Mouse (Mus musculus) left cerebral cortex, postnatal 4 days (tissue): Measurements from ENCODE around the gene Tbc1d5. TPM values are rescaled to one million over a fixed set of nuclear protein-coding genes. Genes with fewer than 3 reads are reported as not detected.
"Not testable (repeated sequence)": the region's sequence is repeated elsewhere in the genome, so short reads cannot be mapped to it uniquely, and the experiment has no call there.

ENCODE experiments used
- DNase-seq: peaks from one replicate; pipeline ENCODE4 v3.0.0-alpha.2; 2022
- intact Hi-C: fragments of 180-260 bp; cut with DNase I; formaldehyde crosslinking; loops from one replicate; pipeline ENCODE4 v1.15.1; 2025
- total RNA-seq, 2 experiments: library from RNA; stranded (reverse); gene quantifications; 2 replicates each; pipeline ENCODE4 v1.2.3; 2021

Tbc1d5 gene
- total RNA-seq, 2 experiments from 2014 or later: 50.5 to 66.8 TPM

DNA sequence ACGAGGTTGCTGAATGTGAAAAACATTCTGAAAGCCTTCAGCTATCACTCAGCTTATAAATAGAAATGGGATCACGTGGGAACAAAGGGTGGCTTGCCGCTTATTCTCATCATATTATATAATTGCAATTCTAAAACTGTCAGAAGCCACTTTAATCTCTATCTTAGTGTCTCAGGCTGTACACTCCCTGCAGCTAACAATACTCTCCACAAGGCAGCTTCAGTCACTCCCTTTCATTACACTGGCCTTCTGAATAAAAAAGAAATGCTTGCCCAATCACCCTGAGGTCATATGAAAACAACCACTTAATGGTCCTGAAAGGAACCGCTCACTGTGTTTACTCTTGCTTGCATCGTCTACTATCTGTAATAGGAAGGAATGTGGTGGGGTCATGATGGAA, 418.1 kb downstream of the Tbc1d5 start:
- intact Hi-C loops: no loop called here
- no peak for DNase-seq

DNA sequence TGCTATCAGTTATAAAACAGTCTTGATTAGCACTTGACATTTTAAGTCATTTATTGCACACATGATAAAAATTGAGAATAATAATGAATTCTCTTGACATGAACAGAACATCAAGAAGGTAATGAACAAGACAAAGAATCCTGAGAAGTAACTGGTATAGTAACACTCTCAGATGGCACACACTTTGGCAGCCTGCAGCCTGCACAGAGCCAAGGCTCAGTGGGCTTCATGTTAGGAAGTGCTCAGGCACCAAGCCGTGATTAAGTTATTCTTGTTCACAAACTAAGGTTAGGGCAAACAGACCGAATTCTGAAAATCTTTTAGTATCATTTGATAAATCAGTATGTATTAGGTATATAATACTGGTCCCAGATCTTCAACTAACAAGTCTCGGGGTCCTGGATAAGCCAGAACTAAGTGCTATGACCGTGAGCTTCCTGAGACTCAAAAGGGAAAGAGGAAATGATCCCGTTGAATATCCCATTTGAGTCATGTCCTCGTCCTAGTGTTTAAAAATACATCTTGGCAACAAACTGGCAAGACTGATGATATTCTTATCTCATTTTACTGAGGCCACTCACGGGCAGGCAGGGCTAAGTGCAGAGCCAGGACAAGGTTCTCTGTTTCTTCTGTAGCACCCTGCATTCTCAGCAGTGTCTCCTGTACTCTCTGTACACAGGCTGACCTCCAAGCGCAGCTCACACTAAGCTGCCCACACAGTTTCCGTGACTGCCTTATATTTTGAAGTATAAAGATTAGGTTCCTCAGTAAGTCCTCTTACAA, 425.6 kb downstream of the Tbc1d5 start:
- intact Hi-C loops: no loop called here
- DNase-seq: peak; percentile 36

DNA sequence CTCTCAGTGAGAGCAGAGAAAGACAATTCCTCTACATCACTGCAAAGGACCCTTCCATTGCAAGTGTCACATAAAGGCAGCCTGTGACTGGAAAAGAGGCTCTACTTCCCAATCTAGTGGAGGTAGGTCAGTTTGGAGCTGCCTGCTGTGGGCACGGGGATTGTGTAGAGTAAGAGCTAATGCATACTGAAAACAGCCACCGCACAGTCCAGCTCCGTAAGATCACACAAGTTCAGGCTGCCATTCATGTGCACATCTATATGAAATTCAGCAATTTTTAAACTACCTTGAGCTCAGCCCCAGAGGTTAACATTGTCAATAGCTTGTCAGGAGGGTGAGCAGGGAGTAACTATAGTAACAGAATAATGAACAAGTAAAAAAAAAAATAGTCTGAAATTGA, 426.4 kb downstream of the Tbc1d5 start:
- no peak for DNase-seq
- intact Hi-C loops: no loop called here

DNA sequence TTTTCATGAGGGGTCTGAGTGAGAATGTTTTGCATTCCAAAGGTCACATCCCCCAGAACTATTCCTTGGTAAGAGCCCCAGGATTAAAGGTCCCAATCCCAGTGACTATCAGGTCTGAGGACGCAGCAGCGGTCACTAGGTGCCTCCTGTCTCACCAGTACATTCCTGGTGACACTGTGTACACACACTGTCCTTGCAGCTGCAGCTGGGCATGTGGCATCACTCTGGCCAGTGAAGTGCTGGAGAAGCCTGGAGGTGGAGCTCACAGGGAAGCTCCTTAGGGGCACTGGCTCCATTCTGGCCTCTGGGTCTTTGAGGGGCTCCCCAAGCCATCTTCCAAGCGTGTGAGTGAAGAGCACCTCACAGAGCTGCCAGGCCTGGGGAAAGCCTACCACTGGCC, 427.2 kb downstream of the Tbc1d5 start:
- intact Hi-C loops: no loop called here
- no peak for DNase-seq

DNA sequence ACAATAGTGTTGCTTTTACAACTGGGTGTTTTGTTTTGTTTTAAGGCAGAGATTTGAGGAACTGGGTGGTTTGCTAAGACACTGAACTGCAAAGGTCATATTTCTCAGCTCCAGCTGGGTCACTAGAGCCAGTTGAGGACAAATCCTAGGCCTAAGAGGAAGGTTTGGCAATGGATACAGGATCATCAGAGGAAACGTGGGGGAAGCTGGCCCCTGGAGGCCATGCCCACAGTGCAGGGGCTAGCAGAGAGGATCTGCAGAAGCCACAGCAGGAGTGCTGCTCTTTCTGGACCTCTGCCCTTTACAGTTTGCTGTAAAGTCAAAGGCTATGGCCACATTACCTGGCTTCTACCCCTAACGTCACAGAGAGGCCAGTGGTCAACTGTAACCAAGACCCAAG, 428.3 kb downstream of the Tbc1d5 start:
- intact Hi-C loops: no loop called here
- DNase-seq: no peak

DNA sequence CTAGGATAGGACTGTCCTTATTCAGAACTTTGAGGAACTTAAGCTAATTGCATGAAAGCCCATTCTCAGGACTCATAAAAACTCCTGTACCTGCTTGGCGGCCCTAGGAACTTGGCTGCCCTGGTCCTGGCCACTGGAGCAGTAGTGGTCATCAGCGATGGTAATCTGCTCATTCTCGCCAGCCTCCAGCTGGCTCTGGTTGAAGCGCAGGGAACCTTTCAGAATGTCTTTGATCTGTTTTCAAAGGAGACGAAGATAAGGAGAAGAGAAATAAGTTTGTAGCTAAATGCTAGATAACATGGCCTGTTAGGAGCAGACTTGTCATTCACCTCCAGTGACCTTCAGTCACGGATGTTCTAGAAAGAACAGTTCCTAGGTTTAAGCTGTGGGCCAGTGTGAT, 437.8 kb downstream of the Tbc1d5 start:
- no peak for DNase-seq
- intact Hi-C loops: no loop called here

DNA sequence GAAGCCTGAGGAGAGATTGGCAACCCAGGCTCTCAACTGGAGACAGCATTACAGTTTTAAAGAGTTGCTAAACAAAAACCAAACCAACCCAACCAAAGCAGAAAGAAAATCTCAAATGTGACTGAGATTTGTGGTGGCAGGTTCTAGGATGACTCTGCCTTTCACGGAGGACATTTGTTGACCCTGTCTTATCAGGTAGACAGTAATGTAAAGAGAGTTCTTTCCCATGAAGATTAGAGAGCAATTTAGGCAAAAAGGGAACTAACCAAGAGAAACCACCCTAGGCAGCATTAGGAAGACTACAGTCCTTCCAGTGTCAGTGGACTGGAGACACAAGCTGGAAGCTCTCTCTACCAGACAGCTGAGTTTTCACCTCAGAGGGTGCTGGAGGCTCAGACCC, 438.3 kb downstream of the Tbc1d5 start:
- DNase-seq: no peak
- intact Hi-C loops: no loop called here

DNA sequence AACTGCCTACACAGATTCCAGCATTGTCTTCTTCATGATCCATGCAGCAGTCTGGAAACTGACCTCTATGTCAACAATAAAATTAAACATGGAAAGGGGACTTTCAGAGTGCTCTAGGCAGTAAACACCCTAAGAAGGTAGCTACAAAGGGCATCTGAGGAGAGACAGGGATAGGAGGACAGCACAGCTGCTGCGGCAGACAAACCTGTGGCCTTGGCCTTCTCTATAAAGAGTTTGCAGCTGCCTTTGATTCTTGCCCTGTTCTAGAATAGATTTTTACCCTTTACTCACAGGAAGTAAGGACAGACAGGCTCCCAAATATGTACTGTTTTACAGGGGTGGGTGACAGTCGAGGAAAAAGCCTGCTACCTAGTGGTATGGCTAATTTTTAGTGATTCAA, 440.7 kb downstream of the Tbc1d5 start:
- no peak for DNase-seq
- intact Hi-C loops: no loop called here

DNA sequence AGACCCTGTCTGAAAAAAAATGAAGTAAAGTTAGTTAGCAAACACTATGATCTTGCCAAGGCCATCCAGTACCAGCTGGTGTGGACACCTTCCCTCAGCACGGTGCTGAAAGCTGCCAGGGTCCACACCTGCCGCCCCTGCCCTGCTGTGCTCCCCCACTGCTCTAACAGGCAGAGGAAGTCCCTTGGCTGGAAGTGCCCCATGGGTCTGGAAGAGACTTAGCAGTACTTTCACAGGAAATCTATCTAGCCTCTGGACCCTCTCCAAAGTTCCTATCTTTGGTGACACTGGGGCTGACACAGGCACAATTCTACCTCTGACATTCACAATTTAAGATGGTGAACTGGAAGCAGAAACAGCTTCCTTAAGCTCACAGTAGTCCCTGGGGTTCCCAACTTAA, 442.1 kb downstream of the Tbc1d5 start:
- DNase-seq: peak; percentile 31
- intact Hi-C loops: no loop called here

DNA sequence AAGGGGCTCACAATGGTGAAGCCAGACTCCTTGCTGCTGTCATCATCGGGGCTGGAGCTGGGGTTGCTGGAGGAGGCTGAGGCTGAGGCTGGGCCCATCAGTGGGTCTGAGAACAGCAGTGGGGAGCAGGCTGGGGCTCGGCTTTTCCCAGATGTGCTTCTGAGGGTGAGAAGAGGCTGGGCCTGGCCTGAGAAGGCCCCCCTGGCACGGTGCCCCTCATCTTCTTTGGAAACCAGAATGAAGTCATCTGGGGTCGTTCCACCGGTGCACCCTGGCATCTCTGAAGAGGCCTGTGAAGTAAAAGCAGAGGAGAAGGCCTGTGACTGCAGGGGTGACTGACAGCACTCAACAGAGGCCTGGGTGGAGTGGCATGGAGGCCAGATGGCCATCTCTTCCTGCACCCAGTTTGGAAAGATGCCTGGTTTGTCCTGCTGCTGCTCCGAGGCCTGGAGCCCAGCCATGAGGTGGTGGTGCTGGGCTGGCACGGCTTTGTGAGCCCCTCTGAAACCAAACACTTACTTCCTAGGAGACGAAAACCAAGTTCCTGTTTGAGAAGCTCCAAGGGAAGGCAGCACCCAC, 443.1 kb downstream of the Tbc1d5 start:
- intact Hi-C loops: no loop called here
- DNase-seq: peak; percentile 79

DNA sequence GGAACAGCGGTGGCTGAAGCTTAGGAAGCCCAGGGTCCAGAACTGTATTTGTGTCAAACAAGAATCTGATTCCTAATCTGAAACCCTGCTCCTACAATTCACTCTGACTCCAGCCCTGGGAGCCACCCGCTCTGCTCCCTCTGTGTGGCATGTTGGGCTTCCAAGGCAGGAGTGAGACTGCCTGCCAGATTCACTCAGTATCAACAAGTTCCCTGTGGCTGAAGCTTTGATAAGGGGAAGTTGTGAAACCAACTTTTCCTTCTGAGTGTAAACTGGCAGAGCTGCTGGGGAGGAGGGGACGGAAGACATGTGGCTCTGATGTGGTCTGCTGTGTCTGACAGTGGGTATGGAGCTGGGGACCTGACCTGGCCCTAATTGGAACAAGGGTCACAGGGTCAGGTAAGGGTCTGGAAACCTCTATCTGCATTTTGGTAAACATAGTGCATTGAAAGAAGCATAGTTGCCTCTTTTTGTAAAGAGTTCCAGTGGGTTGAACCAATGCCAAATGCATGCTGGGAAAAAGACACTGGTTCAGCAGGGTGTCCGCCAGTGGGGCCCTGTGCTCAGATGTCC, 443.7 kb downstream of the Tbc1d5 start:
- intact Hi-C loops: no loop called here
- DNase-seq: no peak

DNA sequence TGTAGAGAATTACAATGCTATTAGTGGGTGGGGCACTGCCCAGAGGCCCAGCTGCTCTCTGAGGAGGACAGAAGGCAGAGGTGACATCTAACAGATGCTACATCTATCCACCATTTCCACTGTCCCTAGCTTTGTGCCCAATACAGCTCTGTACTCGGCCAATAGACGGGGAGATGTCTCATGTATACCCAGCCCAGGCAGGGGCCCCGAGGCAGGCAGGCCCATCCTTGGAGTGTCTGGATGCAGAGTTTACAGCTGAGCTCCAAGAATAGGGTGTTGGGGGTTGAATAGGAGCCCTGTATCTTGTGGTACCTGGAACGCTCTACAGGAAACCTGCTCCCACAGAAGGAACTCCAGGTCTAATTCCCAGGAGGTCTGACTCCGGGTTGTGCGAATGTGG, 444.4 kb downstream of the Tbc1d5 start:
- intact Hi-C loops: no loop called here
- DNase-seq: no peak

DNA sequence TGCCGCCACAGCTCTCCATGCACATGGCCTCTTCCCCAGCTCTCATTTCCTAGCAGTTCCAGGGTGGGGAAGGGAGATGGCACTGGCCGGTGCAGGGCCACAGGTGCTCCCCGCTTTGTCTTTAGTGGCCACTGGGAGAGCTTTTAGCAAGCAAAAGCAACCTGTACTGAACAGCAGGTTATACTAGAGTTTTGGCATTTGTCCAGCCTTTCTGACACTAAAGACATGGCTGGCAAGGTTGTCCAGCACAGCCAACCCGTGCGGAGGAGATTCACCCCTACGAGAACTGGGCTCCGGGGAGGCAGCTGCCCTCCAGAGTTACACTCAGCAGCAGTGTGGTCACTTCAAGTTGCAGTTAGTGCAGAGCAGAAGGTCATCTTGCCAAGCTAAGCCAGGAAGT, 445.8 kb downstream of the Tbc1d5 start:
- DNase-seq: no peak
- intact Hi-C loops: no loop called here

DNA sequence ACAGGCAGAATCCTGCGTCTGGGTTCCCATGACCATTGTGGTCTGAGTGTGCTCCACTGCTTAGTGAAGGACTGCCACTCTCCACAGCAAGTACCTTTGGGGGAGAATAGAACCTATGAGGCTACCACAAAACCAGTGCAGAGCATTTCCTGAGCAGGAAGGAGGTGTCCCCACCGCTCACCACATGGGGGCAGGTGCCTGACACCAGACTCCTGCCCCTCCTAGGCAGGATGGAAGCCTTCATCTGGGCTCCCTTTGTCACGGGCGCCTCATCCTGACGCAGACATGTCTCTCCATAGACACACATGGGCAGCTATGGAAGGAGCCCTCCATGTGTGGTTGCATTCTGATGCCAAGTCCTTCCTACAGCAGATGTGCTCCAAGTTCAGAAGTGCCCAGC, 447.3 kb downstream of the Tbc1d5 start:
- no peak for DNase-seq
- intact Hi-C loops: no loop called here

DNA sequence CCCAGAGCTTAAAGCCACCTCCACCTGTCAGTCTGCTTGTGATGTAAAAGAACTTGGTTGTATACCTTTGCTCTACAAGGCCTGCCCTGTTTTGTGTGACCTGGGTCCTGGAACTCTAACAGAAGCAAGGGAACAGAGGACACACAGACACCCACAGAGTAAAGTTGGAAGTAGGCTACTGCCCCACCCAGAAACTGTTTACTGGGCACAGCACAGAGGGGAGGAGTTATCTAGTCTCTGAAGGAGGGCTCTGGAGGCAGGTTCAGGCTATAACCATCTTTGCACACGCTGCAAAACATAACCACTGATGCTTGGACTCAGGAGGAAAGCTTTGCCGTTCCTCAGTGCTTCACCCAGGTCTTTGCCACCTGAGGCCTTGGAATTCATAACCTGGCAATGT, 448.3 kb downstream of the Tbc1d5 start:
- DNase-seq: no peak
- intact Hi-C loops: no loop called here

DNA sequence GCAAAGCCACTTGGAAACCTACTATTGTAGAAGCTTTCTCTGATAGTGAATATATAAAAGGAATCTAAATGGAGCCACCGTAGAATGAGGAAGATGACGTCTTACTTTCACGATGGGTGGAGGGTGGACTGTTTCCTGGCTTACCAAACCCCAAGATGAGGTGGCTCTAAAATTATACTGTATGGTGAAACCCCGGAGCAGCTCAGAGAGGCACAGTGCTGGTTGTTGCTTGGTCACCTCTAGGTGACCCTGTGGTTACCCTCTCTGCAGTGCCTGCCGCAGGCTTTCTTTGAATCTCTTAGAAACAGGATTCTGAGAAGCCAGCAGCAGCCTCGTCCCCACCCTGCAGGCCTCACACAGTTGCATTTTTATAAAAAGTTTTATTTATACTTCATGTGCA, 449.6 kb downstream of the Tbc1d5 start:
- intact Hi-C loops: no loop called here

DNA sequence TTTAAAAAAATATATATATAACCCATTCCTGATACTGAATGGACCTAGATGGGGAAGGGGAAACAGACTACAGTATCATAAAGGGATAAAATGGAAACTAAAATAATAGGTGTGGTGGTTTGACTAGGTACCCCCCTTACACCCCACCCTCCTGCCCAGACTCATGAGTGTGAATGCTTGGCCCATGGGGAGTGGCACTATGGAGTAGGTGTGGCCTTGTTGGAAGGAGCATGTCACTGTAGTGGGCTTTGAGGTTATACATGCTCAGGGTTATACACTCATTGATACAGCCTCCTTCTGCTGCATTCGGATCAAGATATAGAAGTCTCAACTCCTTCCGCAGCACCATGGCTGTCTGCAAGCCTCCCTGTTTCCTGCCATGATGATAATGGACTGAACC, 450.1 kb downstream of the Tbc1d5 start:
- DNase-seq: no peak

More for the DNA sequence above, 449.6 kb downstream of the Tbc1d5 start:
- no peak for DNase-seq

DNA sequence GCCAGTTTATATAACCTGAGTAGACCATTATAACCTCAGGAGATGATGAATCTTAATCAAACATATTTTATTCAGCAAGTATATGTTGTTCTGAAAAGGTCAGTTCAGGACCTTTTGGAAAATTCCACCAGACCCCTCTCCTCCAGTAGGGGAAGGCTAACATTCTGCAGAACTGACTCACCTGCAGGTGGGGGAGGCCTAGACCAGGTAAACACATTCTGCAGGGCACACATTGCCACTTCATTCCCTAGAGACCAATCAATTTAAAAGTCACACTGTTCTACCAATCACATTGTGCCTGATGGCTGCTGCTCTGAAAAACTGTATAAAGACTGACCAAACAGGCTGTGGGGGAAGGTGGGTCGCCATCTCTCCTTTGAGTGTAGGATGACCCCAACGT, 452.9 kb downstream of the Tbc1d5 start:
- intact Hi-C loops: no loop called here
- no peak for DNase-seq

More for the DNA sequence above, 450.1 kb downstream of the Tbc1d5 start:
- intact Hi-C loops: no loop called here

DNA sequence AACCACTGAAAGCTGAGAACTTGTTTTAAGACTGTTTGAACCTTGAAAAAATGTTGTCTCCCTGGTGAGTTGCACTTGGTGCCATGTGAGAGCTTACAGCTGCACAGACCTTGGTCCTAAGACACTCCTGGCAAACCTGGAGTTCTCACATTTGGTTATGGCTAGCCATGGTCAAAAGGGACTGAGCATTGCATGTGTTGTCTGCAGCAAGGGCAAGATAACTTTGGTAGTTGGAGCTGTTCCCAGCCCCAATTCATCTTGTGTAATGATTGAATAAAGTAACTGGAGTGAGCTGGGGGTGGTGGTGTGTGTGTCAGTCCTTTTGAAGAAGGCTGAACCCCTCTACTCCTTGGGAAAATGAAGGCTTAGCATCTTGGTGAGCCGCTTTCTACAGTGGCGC, 454.8 kb downstream of the Tbc1d5 start:
- intact Hi-C loops: no loop called here
- DNase-seq: no peak

DNA sequence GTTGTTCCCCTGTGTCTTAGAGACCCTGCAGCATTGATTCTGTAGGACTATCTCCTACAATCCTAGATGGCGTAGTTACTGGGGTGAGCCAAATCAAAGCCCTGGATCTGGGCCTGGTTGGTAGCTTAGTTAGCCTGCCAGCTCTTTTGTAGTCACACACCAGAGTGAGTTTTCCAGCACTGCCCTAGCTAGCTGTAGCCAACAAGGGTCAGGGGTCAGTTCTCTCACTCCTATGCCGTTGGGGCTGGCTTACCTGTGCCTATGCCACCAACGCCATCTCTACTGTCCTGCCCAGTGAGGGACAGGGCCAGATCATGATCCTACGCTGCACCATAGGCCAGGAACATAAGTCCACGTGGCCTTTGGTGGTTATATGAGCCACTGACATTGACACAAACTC, 461.6 kb downstream of the Tbc1d5 start:
- DNase-seq: no peak
- intact Hi-C loops: no loop called here

DNA sequence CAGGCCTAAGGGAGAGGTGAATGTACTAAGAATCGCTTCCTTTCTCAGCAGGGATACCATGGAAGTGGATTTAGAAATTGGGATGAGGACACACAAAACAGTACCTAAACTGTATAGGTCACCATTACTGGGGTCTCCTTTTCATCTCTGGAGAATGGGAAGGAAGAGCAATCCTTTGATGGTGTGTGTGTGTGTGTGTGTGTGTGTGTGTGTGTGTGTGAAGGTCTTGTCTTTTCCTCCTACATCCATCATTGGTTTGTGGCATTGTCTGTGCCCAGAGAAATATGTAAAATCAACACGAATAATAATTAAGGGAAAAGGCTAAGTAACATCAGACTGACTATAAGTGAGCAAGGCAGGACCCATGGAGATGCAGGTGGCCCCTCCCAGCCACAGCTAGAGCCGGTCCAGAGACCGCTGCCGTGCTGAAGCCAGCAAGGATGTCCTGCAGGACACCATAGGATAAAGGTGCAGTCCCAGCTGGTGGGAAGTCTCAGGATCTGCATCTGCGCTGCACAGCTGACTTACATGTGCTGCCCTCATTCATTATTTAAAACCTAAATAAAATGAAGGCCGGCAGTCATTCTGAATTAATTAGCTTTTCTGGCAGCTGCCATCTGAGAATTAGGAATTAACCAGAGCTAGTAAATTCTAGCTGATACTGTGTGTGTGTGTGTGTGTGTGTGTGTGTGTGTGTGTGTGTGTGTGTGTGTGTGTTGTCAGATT, 468.5 kb downstream of the Tbc1d5 start:
- no peak for DNase-seq
- intact Hi-C loops: no loop called here

DNA sequence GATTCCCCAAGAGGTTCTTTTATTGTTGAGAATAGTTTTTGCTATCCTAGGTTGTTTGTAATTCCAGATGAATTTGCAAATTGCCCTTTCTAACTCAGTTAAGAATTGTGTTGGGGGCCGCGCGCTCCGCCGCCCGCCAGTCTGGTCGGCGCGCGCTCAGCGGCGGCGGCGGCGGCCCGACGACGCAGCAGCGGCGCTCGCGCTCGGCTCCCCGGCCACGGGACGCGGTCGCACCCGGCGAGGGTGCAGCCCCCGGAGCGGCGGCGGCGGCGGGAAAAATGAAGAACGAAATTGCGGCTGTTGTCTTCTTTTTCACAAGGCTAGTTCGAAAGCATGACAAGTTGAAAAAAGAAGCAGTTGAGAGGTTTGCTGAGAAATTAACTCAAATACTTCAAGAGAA, 480.7 kb downstream of the Tbc1d5 start:
- intact Hi-C loops: not testable (repeated sequence)

More for the DNA sequence above, 480.7 kb downstream of the Tbc1d5 start:
- DNase-seq: not testable (repeated sequence)
